Mouse (Mus musculus) right cerebral cortex, postnatal 10 days (tissue): ENCODE measurements at regions not wholly inside any gene's neighbourhood (a gene's known extent, or its start where the extent isn't known, plus 50 kb on each side); places are given as distances from the start of the nearest gene placed in this dataset.

ENCODE experiments used
- DNase-seq, 2 experiments: peaks; one replicate each; pipeline ENCODE4 v3.0.0; 2021; ENCODE audit warnings: low spot score in 2 of 2

- no peak for DNase-seq
These were observed 61.0 kb upstream of the Ptpn3 start for GRCm38 (mm10) chr4:57362652-57363051.

- peak; percentile 85 to 91 for DNase-seq
These were observed 64.2 kb upstream of the Palm2 start for GRCm38 (mm10) chr4:57369736-57370373.

DNA sequence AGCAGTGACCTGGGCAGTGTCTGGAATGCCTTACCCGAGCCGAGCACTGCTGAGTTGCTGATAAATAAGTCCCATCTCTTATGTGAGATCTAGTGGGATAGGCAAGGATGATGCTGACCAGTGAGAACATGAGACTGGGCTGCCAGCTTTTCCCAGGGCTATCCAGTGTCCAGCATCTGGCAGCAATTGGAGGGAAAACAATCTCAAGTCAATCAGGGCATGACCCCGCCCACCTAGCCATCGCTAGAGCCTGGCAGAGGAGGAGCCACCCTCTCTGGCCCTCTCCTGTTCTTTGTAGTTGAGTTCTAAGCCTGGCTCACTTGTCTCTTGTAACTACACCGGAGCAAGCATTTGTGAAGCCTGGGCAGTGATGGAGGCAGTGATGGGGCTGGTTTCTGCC lies 56.2 kb upstream of the Palm2 start:
- no peak for DNase-seq

GRCm38 (mm10) chr4:57380063-57380800 lies 53.8 kb upstream of the Palm2 start:
- DNase-seq: peak in 1 of 2 experiments; percentile 28

DNA sequence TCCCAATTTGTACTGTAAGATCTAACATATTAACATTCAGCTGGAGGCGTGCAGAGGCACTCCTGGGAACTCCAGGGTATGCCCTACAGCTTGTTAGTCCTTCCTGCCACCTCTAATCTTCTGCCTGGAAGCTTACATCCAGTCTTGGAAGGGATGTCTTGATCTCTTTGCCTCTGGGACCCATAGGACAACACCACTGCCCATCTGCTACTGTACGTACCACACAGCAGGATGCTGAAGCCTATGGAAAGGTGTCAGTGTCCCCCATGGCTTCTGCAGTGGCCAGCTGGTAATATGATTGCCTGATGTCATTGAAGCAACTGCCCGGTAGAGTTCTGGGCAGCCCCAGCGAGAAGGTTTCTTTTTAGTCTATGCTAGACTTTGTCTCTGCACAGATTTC lies 52.7 kb upstream of the Palm2 start:
- no peak for DNase-seq
